Mouse (Mus musculus) CH12.LX (cell line): ENCODE measurements at regions not wholly inside any gene's neighbourhood (a gene's known extent, or its start where the extent isn't known, plus 50 kb on each side); places are given as distances from the start of the nearest gene placed in this dataset.

Source experiments
- DNase-seq: peaks from one replicate; pipeline ENCODE4 v3.0.0-alpha.2; 2013; ENCODE audit errors: extremely low read depth
- H3K27ac ChIP-seq: 2 replicates; pipeline ENCODE4 v1.5.1; 2012; ENCODE audit warnings: low read depth, mild to moderate bottlenecking, control low read depth, moderate library complexity; ENCODE audit not compliant: insufficient read depth
- H3K27me3 ChIP-seq: replicated peaks from 2 replicates; pipeline ENCODE3; 2012; ENCODE audit warnings: inconsistent platforms
- H3K36me3 ChIP-seq, 2 experiments: replicated peaks in 1 of 2; 2 replicates each; pipeline versions ENCODE3 to v1.6.1; 2012; ENCODE audit warnings: inconsistent platforms in 1 of 2, low read length in 1 of 2, mild to moderate bottlenecking in 1 of 2, mixed read lengths in 1 of 2, moderate library complexity in 1 of 2; ENCODE audit not compliant: control insufficient read depth in 1 of 2, insufficient read depth in 1 of 2
- H3K4me1 ChIP-seq, 2 experiments: 2 replicates each; pipeline ENCODE4 v1.6.1; 2012; ENCODE audit warnings: inconsistent platforms in 1 of 2, moderate library complexity in 1 of 2; ENCODE audit not compliant: insufficient read depth in 2 of 2, control insufficient read depth in 1 of 2
- H3K4me2 ChIP-seq: 2 replicates; pipeline ENCODE4 v1.6.1; 2012; ENCODE audit warnings: low read depth, mild to moderate bottlenecking, control low read depth; ENCODE audit not compliant: poor library complexity, insufficient read depth, severe bottlenecking
- H3K4me3 ChIP-seq, 3 experiments: fragments of 150-350 bp in 1 of 3; sonication (generic) in 1 of 3; replicated peaks in 1 of 3; 2 replicates each; pipeline versions ENCODE3 to v1.5.1; 2011 to 2012; ENCODE audit warnings: low read depth in 2 of 3, low read length in 2 of 3, mild to moderate bottlenecking in 2 of 3, moderate library complexity in 2 of 3, control low read depth in 1 of 3, improper control_type of control experiment in 1 of 3, inconsistent platforms in 1 of 3, mixed read lengths in 1 of 3; ENCODE audit not compliant: poor library complexity in 1 of 3
- H3K79me2 ChIP-seq: replicated peaks from 2 replicates; pipeline ENCODE4 v1.6.1; 2012; ENCODE audit warnings: mild to moderate bottlenecking, moderate library complexity; ENCODE audit not compliant: control insufficient read depth, poor library complexity, insufficient read depth, severe bottlenecking; ENCODE audit errors: extremely low read depth
- H3K9ac ChIP-seq: 2 replicates; pipeline ENCODE4 v1.6.1; 2012; ENCODE audit warnings: low read depth, mild to moderate bottlenecking, control low read depth, moderate library complexity; ENCODE audit not compliant: insufficient read depth
- H3K9me3 ChIP-seq: replicated peaks from 2 replicates; pipeline ENCODE3; 2012; ENCODE audit warnings: low read length, inconsistent platforms, mixed read lengths
- BHLHE40 ChIP-seq: IDR thresholded peaks from 2 replicates; pipeline ENCODE4 v1.6.1; 2011; ENCODE audit warnings: mild to moderate bottlenecking, low read depth, low read length, improper control_type of control experiment
- CHD1 ChIP-seq: IDR thresholded peaks from 2 replicates; pipeline ENCODE4 v1.6.1; 2012; ENCODE audit warnings: low read depth, low read length, improper control_type of control experiment, inconsistent platforms
- CHD2 ChIP-seq: IDR thresholded peaks from 2 replicates; pipeline ENCODE4 v1.6.1; 2011; ENCODE audit warnings: low read length, improper control_type of control experiment
- E2F4 ChIP-seq: IDR thresholded peaks from 2 replicates; pipeline ENCODE4 v1.6.1; 2011; ENCODE audit warnings: low read depth, low read length, improper control_type of control experiment; ENCODE audit not compliant: insufficient replicate concordance
- ELF1 ChIP-seq: IDR thresholded peaks from 2 replicates; pipeline ENCODE4 v1.6.1; 2014; ENCODE audit warnings: low read depth, mild to moderate bottlenecking, inconsistent platforms, low read length, improper control_type of control experiment
- ETS1 ChIP-seq: conservative IDR thresholded peaks from 2 replicates; pipeline ENCODE4 v1.6.1; 2012; ENCODE audit warnings: low read depth, mild to moderate bottlenecking, inconsistent platforms, low read length, improper control_type of control experiment, moderate library complexity
- HCFC1 ChIP-seq: IDR thresholded peaks from 2 replicates; pipeline ENCODE4 v1.6.1; 2012; ENCODE audit warnings: low read depth, mild to moderate bottlenecking, inconsistent platforms, low read length, improper control_type of control experiment
- IRF4 ChIP-seq: IDR thresholded peaks from 2 replicates; pipeline ENCODE4 v1.6.1; 2014; ENCODE audit warnings: low read depth, mild to moderate bottlenecking, inconsistent platforms, low read length, improper control_type of control experiment
- JUND ChIP-seq: conservative IDR thresholded peaks from 2 replicates; pipeline ENCODE4 v1.6.1; 2011; ENCODE audit warnings: low read depth, low read length, improper control_type of control experiment
- MAFK ChIP-seq: IDR thresholded peaks from 2 replicates; pipeline ENCODE4 v1.6.1; 2011; ENCODE audit warnings: low read length, improper control_type of control experiment; ENCODE audit not compliant: insufficient replicate concordance
- MXI1 ChIP-seq: IDR thresholded peaks from 2 replicates; pipeline ENCODE4 v1.6.1; 2011; ENCODE audit warnings: mild to moderate bottlenecking, low read depth, low read length, improper control_type of control experiment
- MYC ChIP-seq: IDR thresholded peaks from 2 replicates; pipeline ENCODE4 v1.6.1; 2011; ENCODE audit warnings: low read depth, mild to moderate bottlenecking, improper control_type of control experiment, low read length
- NRF1 ChIP-seq: IDR thresholded peaks from 2 replicates; pipeline ENCODE4 v1.6.1; 2014; ENCODE audit warnings: low read depth, mild to moderate bottlenecking, inconsistent platforms, low read length, improper control_type of control experiment, moderate library complexity
- RAD21 ChIP-seq: IDR thresholded peaks from 2 replicates; pipeline ENCODE4 v1.6.1; 2011; ENCODE audit warnings: low read depth, mild to moderate bottlenecking, low read length, improper control_type of control experiment, moderate library complexity
- TBP ChIP-seq: conservative IDR thresholded peaks from 2 replicates; pipeline ENCODE4 v1.6.1; 2011; ENCODE audit warnings: low read depth, low read length, improper control_type of control experiment
- UBTF ChIP-seq: IDR thresholded peaks from 2 replicates; pipeline ENCODE4 v1.6.1; 2012; ENCODE audit warnings: low read depth, mild to moderate bottlenecking, inconsistent platforms, low read length, improper control_type of control experiment, moderate library complexity
- USF2 ChIP-seq: conservative IDR thresholded peaks from 2 replicates; pipeline ENCODE4 v1.6.1; 2011; ENCODE audit warnings: low read depth, low read length, improper control_type of control experiment
- ZC3H11A ChIP-seq: IDR thresholded peaks from 2 replicates; pipeline ENCODE4 v1.6.1; 2012; ENCODE audit warnings: low read depth, mild to moderate bottlenecking, inconsistent platforms, low read length, improper control_type of control experiment
- ZMIZ1 ChIP-seq: IDR thresholded peaks from 2 replicates; pipeline ENCODE4 v1.6.1; 2012; ENCODE audit warnings: low read depth, mild to moderate bottlenecking, inconsistent platforms, low read length, improper control_type of control experiment
- dilution Hi-C: fragments of 300-500 bp; cut with MboI; formaldehyde crosslinking; loops from 2 replicates; pipeline ENCODE4 v1.14.3; 2020; ENCODE audit warnings: low sequenced_read_pairs; ENCODE audit not compliant: extremely low pct_unique_long_range_greater_than_20kb, extremely low pct_ligation_motif_present
- in situ Hi-C: fragments of 300-500 bp; cut with MboI; formaldehyde crosslinking; loops from 3 replicates; pipeline ENCODE4 v1.14.3; 2019; ENCODE audit warnings: low sequenced_read_pairs, low pct_ligation_motif_present, low pct_unique_long_range_greater_than_20kb, mixed read lengths

- no peak overlapping the region for H3K27ac ChIP-seq
- no peaks in the 10 kb centered on the region for H3K9me3 ChIP-seq
- H3K4me2 ChIP-seq = no peak overlapping the region
- no peaks in the 10 kb centered on the region for H3K79me2 ChIP-seq
- H3K4me1 ChIP-seq = peaks cover 0 to 3% of the 10 kb centered on the region in 2 experiments; a peak in 1 of 4 replicates
- in situ Hi-C loops = no loop called here
- dilution Hi-C loops = no loop called here
- no peaks in the 10 kb centered on the region for H3K27me3 ChIP-seq
- peak; percentile 64 for TF ChIP-seq NRF1
- no peak for TF ChIP-seq ELF1
- no peak for TF ChIP-seq CHD1
- TF ChIP-seq MYC = no peak
- H3K36me3 ChIP-seq = no peaks in the 10 kb centered on the region
- DNase-seq = no peak
- no peak overlapping the region for H3K4me3 ChIP-seq
- no peak overlapping the region for H3K9ac ChIP-seq
Observed at GRCm38 (mm10) chr10:17599246-17599645, 123.8 kb upstream of the Cited2 start.

- dilution Hi-C loops (no loop called here), in situ Hi-C loops (no loop called here)
- Histone ChIP-seq H3K4me1 (peaks cover 0 to 3% of the 10 kb centered on the region in 2 experiments; a peak in 1 of 4 replicates), H3K27ac (no peak overlapping the region), H3K36me3 (no peaks in the 10 kb centered on the region), H3K9ac (no peak overlapping the region), H3K27me3 (no peaks in the 10 kb centered on the region), H3K4me3 (no peak overlapping the region), H3K4me2 (no peak overlapping the region), H3K79me2 (no peaks in the 10 kb centered on the region), H3K9me3 (no peaks in the 10 kb centered on the region)
- DNase-seq = no peak
- TF ChIP-seq E2F4 (no peak), MYC (no peak), IRF4 (no peak), RAD21 (no peak), JUND (0 out of 2 replicates have a peak, but pooled peaks have one; percentile 18), ZMIZ1 (no peak), USF2 (no peak), ZC3H11A (no peak)
Observed at GRCm38 (mm10) chr10:17599831-17600761, 122.9 kb upstream of the Cited2 start.

GRCm38 (mm10) chr10:17600762-17601108, 122.3 kb upstream of the Cited2 start:
- no peaks in the 10 kb centered on the region for H3K79me2 ChIP-seq
- TF ChIP-seq MXI1 = no peak
- TF ChIP-seq TBP = no peak
- TF ChIP-seq MAFK = no peak
- no peak for TF ChIP-seq HCFC1
- no peak for TF ChIP-seq ZC3H11A
- no peak for TF ChIP-seq MYC
- TF ChIP-seq CHD1 = no peak
- no peak for TF ChIP-seq ETS1
- no peak for TF ChIP-seq CHD2
- no peak for TF ChIP-seq UBTF
- TF ChIP-seq BHLHE40 = no peak
- H3K4me2 ChIP-seq = no peak overlapping the region
- H3K27me3 ChIP-seq = no peaks in the 10 kb centered on the region
- no peak overlapping the region for H3K27ac ChIP-seq
- DNase-seq = no peak
- no peak overlapping the region for H3K4me3 ChIP-seq
- in situ Hi-C loops (no loop called here), dilution Hi-C loops (no loop called here)
- H3K4me1 ChIP-seq = peaks cover 0 to 3% of the 10 kb centered on the region in 2 experiments; a peak in 1 of 4 replicates
- no peak overlapping the region for H3K9ac ChIP-seq
- no peaks in the 10 kb centered on the region for H3K36me3 ChIP-seq
- H3K9me3 ChIP-seq = no peaks in the 10 kb centered on the region
